Mouse (Mus musculus) spleen, postnatal 14 days (tissue): ENCODE data around the gene Slc7a5.

ENCODE experiments used
- DNase-seq, 2 experiments: peaks; one replicate each; pipeline ENCODE4 v3.0.0; 2021 to 2022; ENCODE audit warnings: low spot score in 2 of 2

Gene Slc7a5

DNA sequence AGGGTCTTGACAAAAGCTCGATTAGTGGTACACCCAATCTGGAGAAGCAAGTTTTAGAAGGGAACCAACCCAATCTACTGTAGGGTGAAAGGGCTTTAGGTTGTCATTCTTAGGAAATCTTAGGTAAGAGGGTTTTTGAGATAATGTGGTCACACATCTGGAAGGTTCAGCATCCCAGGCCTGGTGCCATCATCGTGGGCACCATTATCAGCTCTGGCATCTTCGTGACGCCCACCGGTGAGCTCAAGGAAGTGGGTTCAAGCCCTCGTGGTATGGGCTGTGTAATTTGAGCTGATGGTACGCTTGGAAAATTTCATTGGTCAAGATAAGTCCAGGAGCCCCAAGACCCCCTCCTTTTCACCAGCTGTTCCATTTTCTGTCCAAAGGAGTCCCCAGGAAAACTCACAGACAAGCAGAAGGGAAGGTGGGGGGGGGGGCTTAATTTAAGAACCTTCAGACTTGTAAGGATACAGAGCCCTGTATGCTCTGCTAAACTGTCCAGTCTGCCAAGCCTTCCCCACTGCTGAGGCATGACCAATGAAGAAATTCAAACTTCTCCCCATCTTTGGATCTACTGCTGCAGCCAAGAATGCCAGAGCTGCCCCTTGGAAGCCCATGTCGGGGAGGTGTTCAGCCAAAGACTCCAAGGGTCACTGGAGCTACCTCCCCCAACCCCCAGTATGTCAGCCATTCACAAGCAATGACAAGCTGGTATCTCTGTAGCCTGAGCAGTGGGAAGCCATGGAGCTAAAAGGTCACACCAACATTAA, 1.1 kb upstream of the Slc7a5 start:
- no peak for DNase-seq

DNA sequence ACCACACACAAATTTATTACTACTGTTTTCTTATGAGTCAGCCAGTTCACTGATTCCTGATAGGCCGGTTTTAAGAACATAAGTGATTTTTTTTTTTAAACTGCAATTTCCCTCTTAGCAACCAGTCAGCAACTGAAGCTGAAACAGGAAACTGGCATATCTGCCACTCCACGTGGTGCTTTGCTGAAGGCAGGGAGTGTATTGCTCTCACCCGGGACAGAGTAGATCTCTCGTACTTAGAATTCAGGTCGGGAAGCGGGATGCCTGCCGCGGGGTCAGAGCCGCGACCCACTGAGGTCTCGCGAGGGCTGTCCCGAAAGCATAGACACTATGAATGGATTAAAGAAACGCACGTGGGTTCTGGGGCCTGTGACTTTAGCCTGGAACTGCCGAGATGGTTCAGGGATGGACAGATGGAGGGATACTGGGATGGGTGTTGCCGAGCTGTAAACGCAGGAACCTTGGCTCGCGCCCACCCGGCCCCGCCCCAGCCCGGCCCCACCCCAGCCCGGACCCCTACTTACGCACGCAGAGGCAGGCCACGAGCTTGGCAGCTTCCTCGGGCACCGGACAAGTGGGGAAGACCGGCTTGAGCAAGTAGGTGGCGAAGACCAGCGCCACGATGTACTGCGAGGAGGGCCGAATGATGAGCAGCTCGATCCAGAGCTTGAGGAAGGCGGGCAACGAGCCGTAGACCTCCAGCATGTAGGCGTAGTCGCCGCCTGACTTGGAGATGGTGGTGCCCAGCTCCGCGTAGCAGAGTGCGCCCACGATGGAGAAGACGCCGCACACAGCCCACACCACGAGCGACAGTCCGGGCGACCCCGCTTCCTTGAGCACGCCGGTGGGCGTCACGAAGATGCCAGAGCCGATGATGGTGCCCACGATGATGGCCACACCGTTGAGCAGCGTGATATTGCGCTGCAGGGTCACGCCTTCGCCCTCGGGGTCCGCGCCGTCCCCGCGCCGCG, 667 bp downstream of the Slc7a5 start:
- peak in 1 of 2 experiments; percentile 25 for DNase-seq

DNA sequence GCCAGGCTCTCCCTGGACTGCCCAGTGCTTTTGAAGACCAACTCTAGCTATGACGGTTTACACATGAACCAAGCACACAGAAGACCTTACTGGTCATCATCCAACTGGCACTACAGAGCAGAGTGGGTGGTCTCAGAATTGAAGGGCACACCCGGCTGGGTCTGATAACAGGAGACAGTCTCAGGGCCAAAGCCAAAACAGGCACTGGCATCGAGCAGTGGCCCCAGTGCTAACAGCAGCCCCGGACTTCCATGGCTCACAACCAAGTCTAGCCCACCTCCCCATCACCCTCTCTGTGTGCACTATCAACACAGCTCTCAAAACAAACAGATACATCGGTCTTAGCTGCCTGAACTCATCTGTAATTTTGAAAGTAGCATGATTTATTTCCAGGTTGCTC, 1.6 kb downstream of the Slc7a5 start:
- DNase-seq, result no peak

DNA sequence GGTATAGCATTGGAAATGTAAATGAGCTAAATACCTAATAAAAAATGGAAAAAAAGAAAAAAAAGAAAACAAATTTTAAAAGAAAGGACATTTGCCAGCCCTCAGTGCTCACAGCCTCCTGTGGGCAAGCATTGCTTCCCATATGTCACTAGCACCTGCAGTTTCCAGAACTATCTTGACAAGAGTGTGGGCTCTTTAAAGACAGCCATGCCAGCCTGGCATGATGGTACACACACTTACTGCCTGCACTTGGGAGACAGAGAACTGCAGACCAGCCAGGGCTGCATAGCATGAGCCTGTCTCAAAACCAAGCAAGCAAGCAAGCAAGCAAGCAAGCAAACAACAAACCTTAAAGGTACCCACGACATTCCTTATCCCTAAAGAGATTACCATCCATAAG, 2.1 kb downstream of the Slc7a5 start:
- no peak for DNase-seq

DNA sequence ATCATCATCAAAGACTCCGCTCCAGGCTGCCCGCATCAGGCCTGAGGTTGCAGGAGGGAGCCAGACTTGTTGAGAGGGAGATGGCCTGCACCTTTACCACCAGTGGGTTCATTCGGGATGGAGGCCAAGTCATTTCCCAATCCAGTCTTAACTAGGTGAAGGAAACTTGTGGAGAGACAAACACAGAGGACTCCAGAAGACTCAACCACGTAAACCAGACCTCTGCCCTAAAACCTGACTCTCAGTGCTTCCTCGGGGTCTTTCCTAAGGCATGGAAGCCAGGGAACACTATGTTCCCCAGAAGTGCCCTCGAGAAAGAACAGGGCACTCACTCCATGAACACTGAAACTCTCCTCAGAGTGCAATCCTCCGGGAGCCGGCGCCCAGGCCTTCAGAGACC, 2.5 kb downstream of the Slc7a5 start:
- no peak for DNase-seq

GRCm38 (mm10) chr8:121903977-121904376, 3.5 kb downstream of the Slc7a5 start:
- DNase-seq, result no peak

- no peak for DNase-seq
Measured at GRCm38 (mm10) chr8:121901498-121902236, 5.8 kb downstream of the Slc7a5 start.

DNA sequence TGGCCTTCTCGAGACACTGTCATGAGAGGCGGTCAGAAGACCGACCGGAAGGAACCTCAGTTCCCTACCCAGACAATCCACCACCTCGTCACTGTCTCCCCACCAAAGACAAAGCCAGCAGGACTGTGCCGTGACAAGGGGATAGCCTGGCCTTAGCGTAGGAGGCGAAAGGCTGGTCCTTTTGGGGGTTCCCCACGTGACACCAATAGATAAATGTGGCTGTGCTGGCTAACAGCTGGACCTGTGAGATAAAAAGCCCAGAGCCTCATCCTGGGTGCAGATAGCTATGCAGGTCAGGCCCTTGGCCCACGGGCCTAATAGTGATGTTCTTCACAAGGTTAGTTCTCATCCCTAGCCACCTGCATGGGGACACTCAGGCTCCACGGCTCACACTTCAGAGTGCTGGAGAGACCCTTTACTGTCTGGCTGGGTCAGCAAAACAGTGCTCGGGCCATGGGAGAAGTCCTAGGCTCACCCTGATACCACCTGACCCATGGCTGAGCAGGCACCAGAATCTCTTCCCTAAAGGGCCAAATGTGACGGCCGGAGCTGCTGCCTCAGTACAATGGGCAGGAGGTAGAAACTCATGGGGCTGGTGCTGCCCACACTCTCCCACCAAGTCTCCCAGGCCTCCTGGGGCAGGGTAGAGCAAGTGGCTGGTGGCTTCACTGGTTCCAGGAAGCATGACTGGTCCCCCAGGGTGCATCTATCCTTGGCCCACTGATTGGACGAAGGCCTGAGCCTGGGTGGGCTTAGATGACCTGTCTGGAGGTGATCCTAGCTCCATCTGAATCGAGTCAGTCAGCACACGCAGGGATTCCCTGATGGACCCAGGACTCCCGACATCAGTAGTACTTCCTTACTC, 8.1 kb downstream of the Slc7a5 start:
- peak; percentile 52 to 59 for DNase-seq

DNA sequence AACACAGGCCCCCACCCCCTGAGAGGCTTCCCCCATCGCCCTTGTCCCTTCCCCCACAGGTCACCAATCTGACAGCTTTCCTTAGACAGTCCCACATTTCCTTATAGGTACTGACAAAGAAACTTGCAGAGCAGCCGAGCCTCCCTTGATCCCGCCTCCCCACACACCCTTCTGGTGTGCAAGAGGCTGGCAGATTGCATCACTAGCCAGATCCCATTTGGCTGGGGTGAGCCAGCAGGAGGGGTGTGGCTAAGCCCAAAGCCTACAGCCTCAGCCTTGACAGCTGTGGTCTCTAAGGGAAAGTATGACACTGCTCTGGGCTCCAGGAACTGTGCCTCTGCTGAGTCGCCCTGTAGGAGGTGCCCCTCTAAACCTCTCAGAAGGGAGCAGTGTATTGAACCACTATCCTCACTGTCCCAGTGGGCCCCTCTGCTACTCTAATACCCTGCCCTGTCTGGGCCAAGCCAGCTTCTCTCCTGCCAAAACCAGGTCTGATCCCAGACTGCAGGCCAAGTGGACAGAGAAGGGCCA, 9.0 kb downstream of the Slc7a5 start:
- peak; percentile 65 to 74 for DNase-seq

DNA sequence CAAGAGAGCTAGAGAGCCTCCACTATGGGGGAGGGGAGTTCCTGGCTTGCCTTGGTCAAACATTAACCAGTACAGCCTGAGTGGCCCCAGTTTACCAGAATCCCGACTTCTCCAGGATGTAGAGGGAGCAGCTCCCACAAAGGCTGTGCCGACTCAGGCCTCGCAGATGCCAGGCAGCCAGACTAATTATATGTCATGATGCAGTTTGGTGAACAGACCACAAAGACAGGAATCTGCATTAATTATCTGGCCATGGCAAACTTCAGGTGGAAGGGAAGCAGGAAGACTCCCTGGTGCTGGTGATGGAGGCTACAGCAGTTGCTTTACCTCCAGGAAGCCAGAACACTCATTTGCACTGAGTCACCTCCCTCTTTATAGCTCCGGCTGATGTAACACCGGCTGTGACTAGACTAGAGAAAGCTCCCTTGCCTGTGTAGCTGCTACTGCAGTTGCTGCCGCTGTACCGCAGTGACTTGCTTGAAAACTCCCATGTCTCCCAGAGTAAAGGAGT, 9.6 kb downstream of the Slc7a5 start:
- no peak for DNase-seq

- DNase-seq, result no peak
Measured at GRCm38 (mm10) chr8:121897205-121897604, 10.3 kb downstream of the Slc7a5 start.

DNA sequence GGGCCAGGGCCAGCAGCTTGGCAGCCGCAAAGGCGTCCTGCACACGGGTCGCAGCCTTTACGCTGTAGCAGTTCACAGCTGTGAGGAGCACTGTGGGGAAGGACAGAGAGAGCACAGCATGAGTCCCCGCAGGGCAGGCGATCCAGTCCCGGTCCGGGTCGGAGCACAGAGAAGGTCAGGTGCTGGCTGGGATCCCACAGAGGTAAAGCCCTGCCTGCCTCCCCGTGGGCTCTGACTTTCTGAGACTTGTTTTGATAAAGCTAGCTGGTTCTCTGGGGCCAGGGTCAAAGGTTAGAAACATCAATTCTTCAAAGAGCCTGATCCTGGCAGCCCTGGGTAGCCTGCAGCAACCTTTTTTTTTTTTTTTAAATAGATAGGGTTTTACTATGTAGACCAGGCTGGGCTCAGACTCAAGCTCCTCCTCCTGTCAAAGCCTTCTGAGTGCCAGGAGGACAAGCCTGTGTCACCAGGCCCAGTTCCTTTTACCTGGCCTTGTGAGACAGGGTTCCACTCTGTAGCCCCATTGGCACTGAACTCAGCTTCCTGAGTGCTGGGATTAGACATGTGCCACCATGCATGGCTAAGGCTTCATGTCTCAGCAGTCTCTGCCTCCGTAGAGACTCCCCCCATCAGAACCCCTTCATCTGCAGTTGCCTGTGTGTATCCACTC, 10.9 kb downstream of the Slc7a5 start:
- DNase-seq, result no peak

DNA sequence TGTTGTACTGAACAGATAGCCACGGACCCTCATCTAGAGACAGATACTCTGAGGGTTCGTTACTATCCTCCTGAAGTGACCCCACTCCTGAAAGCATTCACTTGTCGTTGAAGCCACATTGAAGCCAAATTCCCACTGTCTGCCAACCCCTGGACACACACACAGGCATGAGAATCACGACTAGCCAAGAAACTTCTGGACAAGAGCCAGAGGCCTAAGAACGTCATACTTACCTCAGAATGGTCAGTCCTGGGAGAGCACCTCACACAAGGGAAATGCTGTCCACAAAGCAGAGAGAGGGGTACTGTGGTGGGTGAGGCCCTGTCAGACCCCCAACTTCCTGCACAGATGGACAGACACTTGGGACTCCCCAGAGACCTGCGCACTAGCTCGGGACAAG, 11.6 kb downstream of the Slc7a5 start:
- no peak for DNase-seq

GRCm38 (mm10) chr8:121892875-121893274, 14.6 kb downstream of the Slc7a5 start:
- DNase-seq, result no peak

DNA sequence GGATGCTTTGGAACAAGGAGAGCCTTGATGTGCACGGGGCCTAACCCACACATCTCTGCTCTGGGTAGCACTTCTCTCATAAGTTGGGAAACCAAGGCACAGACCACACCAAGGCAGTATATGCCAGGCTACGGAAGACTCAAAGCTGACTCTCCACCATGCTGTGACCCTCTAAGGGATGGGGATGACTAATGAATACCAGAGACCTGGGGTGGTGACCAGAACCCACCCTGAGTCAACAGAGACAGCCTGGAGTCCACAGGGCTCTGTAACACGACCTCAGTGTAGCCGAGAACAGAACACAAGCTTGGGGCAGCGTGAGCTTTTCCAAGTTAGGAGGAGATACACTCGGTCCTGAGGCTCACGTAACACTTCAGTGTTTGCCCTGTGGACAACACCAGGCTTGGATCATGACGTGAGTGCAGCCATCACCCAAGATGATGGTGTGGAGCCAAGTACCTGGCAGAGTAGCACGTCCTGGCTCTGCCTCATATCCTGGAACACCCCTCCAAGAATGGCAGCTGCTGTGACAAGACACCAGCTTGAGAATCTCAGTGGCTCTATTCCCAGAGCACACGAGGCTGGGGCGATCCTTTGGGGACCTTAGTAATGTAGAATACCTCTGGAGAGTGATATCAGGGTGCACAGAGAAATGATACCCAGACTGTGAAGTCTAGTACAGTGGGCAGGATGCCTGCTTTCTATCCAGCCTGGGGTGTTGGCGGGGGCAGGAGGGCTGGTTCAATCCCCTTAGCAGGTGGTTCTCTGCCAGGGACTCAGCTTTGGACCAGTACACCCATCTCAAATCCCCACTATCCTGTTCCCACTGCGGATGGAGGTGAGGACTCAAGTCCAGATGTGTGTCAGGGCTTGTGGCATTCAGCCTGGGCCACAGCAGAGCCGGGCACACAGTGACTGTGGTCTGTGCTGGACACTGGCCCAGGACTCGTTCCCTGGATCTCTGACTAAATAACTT, 17.4 kb downstream of the Slc7a5 start:
- no peak for DNase-seq

DNA sequence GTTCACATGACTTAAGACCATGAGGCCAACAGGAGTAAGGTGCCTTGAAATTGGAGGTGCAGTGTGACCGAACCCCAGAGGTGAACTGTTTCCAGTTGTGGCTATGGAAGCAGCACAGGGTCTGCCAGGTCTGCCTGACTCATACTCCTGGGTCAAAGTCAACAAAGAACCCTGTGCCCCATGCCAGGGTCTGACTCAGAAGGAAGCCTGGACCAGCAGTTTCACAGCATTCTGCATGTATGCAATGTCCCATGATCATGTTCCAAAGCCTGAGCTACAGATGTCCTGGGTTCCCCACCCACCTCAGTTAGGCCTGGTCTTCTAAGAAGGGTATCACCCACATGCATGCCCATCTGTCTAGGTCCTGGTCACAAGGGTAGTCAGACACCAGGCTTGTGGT, 18.2 kb downstream of the Slc7a5 start:
- DNase-seq, result no peak

DNA sequence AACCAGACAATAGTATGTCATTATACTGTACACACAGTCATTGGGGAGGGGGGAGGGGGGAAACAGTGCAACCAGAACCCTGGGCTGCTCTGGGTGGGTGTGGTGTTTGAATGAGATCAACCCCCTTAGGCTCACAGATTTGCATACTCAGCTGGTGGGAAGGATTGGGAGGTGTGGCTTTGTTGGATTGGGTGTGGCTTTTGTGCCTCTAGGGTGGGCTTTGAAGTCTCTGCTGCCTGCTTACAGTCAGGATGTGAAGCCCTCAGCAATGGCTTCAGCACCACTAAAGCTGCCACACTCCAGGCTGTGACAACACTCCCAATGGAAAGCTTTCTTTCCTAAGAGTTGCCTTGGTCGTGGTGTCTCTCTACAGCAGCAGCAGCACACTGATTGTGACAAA, 19.9 kb downstream of the Slc7a5 start:
- no peak for DNase-seq

GRCm38 (mm10) chr8:121885433-121885832, 22.1 kb downstream of the Slc7a5 start:
- no peak for DNase-seq

DNA sequence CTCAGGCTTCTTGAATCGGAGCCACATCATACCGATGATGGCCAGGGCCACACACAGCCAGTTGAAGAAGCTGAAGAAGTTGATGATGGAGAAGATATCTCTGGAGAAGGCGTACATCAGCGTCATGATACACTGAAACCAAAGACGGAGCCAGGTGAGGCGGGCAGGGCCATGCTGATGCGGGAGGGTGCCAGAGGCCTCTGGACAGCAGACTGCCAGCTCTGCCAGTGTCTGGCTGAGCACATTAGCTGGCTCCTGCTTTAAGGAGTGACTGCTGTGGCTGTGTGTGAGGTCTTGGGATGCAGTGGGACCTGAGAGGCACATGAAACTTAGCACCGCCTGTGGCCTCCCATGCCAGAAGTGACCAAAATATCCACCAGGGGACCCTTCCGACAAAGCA, 22.5 kb downstream of the Slc7a5 start:
- DNase-seq, result no peak
